Mouse (Mus musculus): ENCODE data around the gene Fibcd1.

Fibcd1 gene

DNA sequence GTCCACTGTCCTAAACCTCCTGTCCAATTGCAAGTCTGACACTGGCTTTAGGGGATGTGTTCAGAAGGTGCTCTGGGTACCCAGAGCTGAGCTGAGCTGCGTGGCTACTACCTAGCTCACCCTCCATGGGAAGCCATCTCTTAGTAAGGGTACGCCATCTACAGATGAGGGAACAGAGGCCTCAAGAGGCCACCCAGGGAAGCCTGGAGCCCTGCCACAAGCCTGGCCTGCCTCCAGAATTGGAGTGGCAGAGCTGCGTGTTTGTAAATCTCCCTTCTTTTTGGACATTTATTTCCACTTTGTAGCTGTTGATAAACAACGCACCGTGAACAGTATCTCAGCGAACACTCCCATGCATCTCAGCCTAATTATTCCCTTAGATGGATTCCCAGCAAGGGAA lies 11.4 kb upstream of the Fibcd1 start:
- DNase-seq: peak in 1 of 2 experiments; percentile 42

DNA sequence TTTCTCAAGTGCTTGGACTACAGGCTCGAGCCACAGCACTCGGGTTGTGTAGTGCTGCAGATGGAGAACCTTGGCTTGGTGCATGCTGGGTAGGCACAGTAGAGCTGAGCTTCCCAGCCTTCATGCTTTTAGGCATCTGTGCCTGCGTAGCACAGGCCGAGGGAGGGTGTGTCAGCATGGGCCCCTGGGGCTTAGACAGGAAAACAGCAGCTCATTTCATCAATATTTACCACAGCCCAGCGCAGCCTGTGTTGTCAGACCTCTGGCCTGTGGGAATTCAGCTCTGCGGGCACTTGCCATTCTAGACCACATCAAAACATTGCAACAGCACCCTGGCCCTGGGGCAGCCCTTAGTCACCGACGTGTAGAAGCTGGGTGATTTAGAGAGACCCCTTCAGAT lies 10.2 kb upstream of the Fibcd1 start:
- no peak for DNase-seq

DNA sequence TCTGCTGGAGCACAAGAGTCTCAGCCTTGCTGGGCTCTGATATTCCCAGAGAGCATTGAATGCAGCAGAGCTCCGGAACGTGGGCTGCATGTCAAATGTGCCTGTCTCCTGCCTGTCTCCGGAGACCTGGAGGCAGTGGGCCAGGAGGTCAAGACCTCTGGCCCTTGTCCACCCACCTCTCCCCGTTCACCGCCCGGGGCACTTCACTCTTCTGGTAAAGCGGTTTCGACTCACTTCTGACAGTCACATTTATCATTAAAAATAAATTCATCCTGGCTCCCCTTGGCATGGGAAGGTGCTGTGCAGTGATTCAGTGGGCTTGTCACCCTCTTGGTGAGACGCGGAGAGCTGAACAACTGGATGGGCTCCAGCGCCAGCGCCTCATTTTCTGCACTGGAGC lies 4.3 kb upstream of the Fibcd1 start:
- no peak for DNase-seq

DNA sequence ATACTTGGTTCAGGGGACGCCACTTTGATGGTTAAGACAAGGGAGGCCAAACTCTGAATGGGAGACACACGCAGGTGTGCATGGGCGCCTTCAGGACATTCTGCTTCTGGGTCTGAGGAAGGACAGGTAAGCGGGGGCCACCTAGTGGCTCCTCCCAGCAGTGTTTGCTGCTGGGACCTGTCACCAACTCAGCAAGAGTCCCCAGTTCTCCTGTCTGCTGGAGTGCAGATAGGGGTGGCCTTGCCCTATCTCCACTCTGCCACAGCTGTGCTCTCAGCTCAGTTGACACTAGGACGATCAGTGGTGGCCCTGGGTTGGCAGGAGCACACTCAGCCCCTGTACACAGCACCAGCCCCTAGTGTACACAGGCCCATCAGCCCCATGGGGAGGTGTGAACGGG lies 2.1 kb upstream of the Fibcd1 start:
- peak; percentile 50 to 73 for DNase-seq

DNA sequence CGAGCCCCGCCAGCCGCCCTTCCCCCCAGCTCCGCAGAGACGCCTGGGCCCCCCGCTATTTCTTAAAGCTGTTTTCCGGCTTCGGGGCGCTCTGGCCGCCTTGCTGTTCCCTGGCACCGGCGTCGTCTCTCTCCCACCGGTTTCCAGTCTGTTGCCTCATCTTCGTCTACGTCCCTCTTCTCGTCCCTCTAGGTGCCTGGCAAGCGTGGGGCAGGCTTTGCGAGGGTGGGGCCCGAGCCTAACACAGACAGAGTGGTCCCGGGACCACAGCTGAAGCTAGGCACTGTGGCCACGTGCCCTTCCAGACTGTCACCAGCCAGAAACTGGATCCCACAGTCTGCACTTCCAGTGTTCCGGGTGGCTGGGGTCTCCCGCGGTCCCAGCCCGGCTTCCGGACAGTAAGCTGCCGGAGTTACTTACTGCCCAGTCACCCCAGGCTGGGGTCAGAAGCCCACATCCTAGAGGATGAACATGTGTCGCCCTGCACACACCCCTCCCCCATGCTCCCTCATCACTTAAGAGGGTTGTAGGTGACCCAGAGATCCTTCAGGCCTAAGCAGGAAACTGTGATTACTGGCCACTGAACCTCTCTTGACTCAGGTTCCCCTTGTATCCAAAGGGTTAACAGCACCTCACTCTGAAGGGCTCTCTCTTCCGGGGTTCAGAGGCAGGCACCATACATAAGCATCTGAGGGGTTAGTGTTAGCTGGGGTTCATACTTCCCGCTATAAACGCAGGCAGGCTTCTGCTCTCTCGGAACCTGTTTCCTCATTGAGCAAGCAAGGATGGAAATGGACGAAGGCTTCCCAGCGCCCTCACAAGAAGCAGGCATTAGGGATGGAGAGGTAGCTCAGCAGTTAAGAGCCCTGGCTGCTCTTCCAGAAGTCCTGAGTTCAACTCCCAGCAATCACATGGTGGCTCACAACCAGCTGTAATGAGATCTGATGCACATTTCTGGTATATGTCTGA lies 1.2 kb upstream of the Fibcd1 start:
- peak in 1 of 2 experiments; percentile 7 for DNase-seq

DNA sequence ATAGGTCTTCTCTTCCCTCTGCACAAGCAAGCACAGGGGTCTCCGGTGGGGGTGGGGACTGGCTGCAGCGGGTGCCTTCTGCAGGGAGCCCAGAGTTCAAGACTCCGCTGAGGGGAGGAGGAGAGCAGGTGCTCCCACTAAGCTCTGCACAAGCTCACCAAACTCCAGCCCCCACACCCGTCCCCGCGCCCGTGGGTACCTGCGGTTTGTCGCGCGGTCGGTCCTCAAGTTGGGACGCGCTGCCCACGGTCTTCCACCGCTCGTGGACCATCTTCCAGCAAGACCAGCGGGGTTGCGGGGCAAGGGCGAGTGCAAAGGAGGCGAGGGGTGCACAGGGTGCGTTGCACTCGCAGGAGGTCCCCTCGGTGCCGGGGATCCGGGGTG lies 301 bp downstream of the Fibcd1 start:
- no peak for DNase-seq

DNA sequence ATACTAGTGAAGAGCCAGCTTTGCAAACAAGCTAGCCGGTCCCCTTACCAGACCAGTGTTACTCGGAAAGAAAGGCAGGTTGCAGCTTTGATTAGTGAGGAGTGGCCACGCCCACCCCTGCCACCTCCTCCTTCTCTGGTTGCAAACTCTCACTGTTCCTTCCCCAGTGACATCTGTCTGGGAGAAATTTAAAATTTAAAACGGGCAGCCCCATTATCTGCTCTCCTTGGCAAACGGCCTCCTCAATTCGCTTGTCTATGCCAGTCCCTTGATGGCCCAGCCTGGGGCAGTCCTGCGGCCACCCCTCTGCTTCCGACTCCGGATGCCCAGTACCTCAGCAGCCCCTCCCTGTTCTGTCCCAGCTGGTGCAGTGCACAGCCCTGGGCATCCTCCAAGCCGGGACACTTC lies 1.1 kb downstream of the Fibcd1 start:
- no peak for DNase-seq

DNA sequence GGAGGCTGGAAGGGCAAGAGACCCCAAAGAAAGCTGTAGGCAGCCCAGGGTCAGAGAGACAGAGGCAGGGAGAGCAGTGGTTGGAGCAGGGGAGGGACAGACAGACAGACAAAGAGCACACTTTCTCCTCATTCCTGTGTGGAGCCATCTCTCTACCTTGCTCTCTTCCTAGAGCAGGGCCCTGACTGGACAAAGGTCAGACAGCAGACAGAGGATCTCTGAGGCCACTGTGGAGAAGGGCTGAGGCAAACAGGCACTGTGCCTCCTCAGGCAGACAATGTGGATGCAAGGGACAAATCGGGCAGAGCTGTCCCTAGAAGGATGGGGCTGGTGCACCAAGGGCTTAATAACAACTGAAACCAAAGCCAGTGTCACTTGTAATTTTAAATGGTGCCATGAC lies 6.9 kb downstream of the Fibcd1 start:
- DNase-seq: peak; percentile 35 to 40

DNA sequence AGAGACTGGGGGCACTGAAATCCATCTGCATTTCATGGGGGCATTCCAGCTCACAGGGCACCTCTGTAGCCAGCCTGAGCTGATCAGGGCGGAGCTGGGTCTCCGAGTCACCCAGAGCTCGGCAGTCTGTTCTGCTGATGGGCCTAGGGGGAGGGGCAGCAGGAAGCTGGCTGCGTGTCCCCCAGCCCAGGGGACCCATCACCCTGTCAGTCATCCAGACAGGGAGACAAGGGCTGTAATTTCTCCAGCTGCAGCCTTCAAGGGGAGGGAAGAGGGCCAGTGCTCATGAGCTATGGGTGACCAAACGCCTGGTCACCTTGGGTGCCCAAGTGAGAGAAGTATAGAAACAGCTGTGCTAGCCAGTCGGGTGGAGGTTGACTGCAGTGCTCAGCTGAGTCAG lies 8.8 kb downstream of the Fibcd1 start:
- DNase-seq: no peak

DNA sequence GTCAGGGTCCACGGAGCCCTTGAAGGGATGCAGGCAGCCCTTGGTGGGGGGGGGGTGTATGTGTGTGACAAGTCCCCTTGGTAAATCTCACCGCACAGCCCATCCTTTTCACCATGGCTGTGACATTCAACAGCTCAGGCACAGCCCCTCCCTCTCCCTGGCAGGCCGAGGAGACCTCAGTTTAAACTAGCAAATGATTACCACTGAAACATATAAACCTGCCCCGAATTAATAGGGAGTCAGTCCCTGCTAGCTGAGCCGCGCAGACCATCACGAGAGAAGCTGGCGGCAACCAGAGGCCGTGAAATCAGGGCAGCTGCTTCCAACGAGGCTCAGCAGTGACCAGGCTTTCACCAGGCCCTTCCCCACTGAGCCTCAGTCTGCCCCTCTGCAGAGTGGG lies 9.7 kb downstream of the Fibcd1 start:
- DNase-seq: peak; percentile 70

DNA sequence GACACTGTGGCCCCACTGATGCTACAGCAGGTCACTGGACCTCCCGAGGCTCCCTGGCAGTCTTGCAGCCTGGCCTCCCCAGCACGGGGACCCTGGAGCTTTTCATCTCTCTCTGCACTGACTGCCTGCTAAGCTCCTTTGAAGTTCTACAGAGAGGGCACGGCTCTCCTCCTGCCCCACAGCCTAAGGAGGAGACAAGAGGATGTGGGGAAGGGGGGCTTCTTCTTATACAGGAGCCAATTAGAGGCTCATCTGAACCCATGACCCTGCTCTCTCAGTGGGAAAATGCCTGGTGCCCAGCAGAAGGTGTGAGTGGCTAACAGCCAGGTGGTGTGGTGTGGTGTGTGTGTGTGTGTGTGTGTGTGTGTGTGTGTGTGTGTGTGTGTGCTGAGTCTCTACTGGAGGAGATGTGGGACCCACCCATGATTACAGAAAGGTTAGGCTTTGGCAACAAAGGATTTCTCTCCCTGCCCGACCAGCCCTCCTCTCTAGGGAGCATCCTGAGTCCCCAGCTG lies 17.4 kb downstream of the Fibcd1 start:
- DNase-seq: no peak

DNA sequence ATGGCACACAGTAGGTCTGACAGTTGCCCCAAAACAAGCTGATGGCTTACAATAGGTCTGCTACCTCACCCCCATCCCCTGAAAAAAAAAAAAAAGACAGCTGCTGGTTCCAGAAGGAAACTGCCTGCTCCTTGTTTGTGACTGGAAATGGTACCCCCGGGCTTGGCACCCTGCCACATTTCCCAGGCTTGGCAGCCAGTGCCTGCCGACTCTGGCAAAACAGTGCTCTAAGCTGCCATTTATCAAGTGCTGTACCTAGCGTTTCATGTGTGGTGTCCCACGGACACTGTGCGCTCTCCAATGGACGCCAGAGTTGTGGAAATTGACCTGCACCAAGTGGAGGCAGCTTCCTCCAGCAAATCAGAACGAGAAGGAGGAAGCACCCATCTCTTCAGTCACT lies 17.9 kb downstream of the Fibcd1 start:
- DNase-seq: peak; percentile 61 to 81

DNA sequence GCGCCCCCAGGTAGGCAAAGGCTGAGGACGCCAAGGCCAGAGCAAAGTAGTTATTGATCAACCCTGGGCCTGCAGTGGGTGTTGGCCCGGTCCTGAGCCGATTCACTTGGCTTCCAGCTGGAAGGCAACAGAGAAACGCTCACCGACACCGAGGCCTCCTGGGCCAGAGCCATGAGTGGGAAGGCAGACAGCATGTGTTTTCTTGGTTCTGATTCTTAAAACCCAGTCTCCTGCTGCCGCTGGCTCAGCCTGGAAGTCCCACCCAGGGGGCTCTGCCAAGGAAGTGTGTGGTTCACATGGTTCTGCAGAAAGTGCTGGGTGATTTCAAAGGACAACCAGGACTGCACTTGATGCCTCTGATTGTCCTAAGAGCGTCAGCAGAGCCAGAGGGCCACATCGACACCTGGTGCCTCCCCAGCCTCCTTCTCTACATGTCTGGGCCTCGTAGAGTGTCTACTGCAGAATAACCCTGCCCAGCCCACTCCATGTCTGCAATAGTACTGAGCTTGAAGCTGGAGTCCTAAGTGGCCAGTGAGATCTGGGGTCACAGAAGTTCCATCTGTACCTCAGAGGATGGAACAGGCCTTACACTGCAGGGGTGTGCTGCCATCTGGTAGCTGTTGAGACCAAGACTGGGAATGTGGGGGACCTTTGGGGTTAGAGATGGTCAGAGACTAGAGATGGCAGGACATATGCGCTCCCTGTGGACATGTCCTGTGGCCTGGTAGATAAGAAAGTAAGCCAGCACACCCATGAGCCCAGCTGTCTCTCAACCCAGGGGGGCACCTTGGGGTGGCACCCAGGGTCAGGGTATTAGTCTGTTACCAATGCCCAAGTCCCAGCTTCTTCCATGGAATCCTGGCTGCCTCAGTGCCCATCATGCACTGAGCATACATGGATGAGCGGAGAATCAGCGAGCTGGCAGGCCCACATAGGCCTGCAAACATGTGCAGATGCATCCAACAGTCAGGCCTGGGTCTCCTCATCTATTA lies 19.4 kb downstream of the Fibcd1 start:
- DNase-seq: peak in 1 of 2 experiments; percentile 27

DNA sequence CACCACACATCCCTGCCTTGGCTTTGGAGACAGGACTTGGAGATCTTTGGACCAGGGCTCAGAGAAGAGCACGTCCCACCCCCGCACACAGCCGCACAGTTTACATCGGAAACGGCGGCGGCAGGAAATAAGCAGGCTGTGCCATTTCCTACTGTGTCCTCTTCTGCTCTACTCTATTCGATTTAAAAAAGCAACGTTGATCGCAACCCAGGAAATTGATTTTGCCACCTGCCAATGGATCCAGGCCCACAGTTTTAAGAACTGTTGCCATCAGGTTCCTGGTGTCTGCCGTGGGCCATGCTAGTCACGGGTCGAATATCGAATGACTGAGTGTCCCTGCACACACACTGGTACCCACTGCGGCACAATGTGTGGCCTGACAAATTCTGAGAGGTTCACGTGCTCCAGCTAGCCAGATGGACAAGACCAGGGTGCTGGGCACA lies 20.3 kb downstream of the Fibcd1 start:
- DNase-seq: no peak

DNA sequence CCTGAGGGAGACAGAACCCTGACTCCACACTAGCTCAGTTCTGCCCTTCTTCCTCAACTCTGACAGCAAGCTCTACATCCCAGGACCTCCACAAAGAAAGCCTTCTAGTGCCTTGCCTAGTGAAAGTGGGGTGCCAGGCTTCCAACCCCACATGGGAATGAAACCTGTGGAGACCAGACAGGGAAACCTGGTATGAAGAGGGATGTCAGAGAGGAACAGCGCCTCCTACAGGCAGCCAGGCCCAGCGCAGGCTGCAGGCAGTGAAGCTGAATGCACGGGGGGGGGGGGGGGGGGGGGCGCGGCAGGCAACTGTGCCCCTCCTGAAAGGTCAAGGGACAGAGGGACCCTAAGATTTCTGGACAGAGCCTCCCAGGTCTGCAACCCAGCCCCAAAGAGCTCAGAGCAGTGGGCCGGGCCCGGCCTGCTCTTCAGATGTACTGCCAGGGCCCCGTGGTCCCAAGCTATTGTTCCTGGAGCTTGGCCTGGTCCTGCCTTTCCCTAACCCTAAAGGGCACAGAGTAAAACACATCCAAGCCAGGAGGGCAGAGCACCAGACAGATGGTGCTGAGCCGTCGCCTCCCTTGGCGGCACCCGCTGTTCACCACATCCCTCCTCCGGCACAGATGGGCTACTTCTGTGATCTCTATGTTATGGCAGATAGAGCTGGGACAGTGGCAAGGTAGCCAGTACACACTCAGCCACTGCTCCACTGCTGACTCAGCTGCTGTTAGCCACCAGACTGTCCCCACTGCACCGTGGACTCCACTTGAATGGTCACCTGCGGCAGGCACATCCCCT lies 21.7 kb downstream of the Fibcd1 start:
- DNase-seq: peak in 1 of 2 experiments; percentile 51

DNA sequence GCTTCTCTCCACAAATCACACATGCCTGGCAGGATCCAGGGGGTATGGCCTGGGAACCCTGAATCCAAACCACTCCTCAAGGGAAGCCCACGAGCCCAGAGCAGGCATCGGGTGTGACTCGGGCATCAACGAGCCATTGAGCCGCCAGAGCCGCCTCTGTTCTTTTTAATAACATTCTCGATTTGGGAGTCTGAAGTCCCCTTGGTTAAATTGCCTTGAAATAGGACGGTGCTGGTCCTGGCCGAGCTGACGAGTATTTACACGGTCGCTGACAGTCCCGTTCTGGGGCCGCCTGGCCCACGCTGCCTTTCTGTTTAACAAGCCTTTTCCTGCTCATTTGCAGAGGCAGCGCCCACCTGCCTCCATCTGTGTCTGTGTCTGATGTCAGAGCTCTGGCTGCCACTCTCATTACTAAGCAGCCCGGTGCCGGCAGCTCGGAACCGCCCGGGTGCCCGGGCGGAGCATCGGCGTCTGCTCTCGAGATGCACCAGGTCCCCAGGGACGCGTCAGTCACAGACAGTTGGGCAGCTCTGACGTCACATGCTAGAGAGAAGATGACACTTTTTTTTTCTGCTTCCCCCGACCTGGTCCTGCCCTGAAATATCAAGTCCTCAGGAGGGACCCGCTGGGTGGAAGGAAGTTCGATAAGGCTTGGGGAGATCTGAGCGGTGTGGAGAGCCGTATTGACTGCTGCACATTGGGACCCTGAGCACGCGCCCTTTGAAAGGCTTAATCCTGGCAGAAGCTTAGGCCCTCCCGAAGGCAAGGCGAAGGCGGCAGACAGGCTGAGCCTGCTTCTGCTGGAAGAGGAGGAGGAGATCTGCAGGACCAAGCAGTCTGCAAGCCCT lies 23.1 kb downstream of the Fibcd1 start:
- DNase-seq: peak in 1 of 2 experiments; percentile 37

DNA sequence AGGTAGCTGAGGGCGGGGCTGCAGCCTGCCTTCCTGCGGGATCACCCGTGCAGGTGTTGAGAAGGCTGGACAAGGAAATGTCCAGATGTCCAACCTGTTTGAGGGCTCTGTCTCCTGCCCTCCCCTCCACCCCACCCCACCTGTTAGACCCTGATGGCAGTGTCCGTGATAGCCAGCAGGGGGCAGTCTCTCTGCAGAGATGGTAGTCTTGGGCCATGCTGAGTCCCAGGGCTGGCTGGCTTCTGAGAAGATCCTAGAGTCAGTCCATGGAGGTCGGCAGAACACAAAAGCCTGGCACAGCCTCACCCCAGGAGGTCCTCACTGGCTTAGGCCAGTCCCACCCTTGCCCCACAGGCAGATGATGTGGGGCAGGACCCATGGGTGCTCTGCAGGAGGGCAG lies 30.4 kb downstream of the Fibcd1 start:
- peak; percentile 71 to 88 for DNase-seq

DNA sequence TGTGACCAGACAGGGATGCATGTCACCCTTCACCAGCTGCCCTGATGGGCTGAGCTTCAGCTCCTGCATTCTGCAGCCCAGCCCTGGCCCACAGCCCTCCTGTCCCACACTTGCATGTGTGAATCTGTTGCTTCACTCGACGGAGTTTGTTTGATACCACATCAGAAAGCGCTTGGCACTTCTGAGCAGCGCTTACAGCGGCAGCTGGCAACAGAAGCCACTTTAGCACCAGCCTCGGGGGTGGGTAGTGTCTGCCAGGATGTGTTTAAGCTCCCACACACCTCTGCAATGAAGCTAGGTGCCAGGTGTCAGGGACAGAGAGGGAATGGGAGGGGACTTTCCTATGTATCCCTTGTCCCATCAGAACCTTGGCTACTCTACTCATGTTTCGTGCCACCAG lies 31.1 kb downstream of the Fibcd1 start:
- DNase-seq: no peak

DNA sequence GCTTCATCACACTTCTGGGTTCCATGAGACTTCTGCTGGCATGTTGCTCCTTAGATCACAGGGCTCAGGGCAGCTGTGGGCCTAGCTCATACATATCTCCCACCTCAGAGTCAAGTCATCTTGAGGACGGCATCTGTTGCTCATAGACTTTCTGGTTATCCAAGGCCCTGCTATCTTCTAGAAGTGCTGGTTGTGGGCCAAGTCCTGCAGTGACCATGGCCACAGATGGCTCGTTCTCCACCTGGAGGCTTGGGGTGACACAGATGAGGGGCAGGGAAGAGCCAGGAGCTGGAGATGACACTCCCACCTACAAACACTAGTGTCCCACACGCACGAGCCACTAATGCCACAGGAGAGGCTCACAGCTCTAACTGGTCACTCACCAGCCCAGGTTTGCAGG lies 32.2 kb downstream of the Fibcd1 start:
- DNase-seq: no peak

DNA sequence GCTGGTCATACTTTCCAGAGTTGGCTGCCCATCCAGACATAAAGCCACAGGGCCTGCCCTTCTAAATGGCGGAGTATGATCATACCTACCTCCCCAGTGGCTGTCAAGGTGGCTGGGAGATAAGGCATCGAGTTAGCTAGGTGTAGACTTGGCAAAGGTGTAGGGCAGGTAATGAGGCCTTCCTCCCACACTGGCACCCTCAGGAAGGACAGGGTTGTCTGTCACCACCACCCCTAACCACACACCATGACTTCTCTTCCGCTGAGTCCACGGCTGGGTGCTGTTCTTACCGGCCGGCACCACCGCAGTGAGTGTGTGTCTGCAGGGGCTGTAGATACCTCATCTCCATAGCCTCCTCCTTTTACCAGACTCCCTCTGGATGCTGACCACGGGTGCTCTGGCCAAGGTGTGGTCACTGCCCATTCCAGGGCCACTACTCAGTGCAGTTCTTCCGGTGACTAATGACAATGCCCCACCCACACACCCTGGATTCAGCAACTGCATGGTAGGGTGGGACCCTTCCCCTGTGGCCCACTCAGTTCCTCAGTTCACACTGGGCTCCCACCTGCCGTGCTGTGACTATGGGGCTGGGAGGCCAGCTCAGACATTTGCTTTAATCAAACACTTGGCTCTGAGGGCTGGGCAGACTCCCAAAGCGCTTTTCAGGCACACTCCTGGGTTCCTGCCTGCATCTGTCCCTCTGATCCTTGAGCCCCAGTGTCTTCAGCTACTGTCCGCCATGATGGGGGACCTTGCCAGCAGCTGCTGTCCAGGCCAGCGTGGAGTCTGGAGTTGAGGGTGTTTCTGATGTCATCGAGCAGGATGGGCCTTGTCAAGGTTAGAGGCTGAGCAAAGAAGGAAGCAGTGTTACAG lies 34.5 kb downstream of the Fibcd1 start:
- no peak for DNase-seq
